Mouse (Mus musculus): ENCODE measurements around the gene Actn4. TPM values are rescaled to one million over a fixed set of nuclear protein-coding genes. Genes with fewer than 3 reads are reported as not detected.

Actn4 gene
- polyA plus RNA-seq, 1 experiment from 2014 or later = 109 TPM

- Histone ChIP-seq H3K4me1 (ENCODE audit: control insufficient read depth, insufficient read depth, low read length) (peaks cover 6% of the 10 kb centered on the region; the same call in 1 of the 2 replicates), H3K27ac (ENCODE audit: low read depth, low read length) (0 out of 2 replicates have a peak overlapping the region, but pooled peaks have one; percentile 44), H3K9ac (replicated peaks; ENCODE audit: low read depth, low read length) (no peak overlapping the region), H3K4me2 (ENCODE audit: low read depth, low read length) (no peak overlapping the region), H3K4me3 (ENCODE audit: low read depth, low read length) (no peak overlapping the region), H3K36me3 (ENCODE audit: control insufficient read depth, insufficient read depth, low read length) (no peaks in the 10 kb centered on the region), H3K27me3 (ENCODE audit: control insufficient read depth, insufficient read depth, low read length) (no peaks in the 10 kb centered on the region), H3K9me3 (ENCODE audit: control insufficient read depth, low read length) (no peaks in the 10 kb centered on the region)
- no peak for ATAC-seq (ENCODE audit: low read depth)
- 53% methylated on average over 4 of the region's 4 CpGs for WGBS
These were observed 25.4 kb downstream of the Actn4 start for GRCm38 (mm10) chr7:28936787-28937186.

- WGBS = 98% methylated on average over 2 of the region's 2 CpGs
- H3K27me3 ChIP-seq (ENCODE audit: control insufficient read depth, insufficient read depth, low read length) = no peaks in the 10 kb centered on the region
- no peaks in the 10 kb centered on the region for H3K36me3 ChIP-seq (ENCODE audit: control insufficient read depth, insufficient read depth, low read length)
- no peak overlapping the region for H3K27ac ChIP-seq (ENCODE audit: low read depth, low read length)
- no peaks in the 10 kb centered on the region; the same call in 1 of the 2 replicates for H3K4me1 ChIP-seq (ENCODE audit: control insufficient read depth, insufficient read depth, low read length)
- no peak overlapping the region for H3K9ac ChIP-seq (replicated peaks; ENCODE audit: low read depth, low read length)
- ATAC-seq (ENCODE audit: low read depth) = no peak
- no peaks in the 10 kb centered on the region for H3K9me3 ChIP-seq (ENCODE audit: control insufficient read depth, low read length)
- H3K4me2 ChIP-seq (ENCODE audit: low read depth, low read length) = no peak overlapping the region
- no peak overlapping the region for H3K4me3 ChIP-seq (ENCODE audit: low read depth, low read length)
These were observed 28.3 kb downstream of the Actn4 start for GRCm38 (mm10) chr7:28933825-28934224.

- Histone ChIP-seq H3K9me3 (ENCODE audit: control insufficient read depth, low read length) (no peaks in the 10 kb centered on the region), H3K4me3 (ENCODE audit: low read depth, low read length) (no peak overlapping the region), H3K4me2 (ENCODE audit: low read depth, low read length) (no peak overlapping the region), H3K36me3 (ENCODE audit: control insufficient read depth, insufficient read depth, low read length) (no peaks in the 10 kb centered on the region), H3K27ac (ENCODE audit: low read depth, low read length) (no peak overlapping the region), H3K4me1 (ENCODE audit: control insufficient read depth, insufficient read depth, low read length) (no peaks in the 10 kb centered on the region; the same call in 1 of the 2 replicates), H3K9ac (replicated peaks; ENCODE audit: low read depth, low read length) (no peak overlapping the region), H3K27me3 (ENCODE audit: control insufficient read depth, insufficient read depth, low read length) (no peaks in the 10 kb centered on the region)
- no peak for ATAC-seq (ENCODE audit: low read depth)
- whole genome bisulfite sequencing = 75% methylated on average over 6 of the region's 6 CpGs
These were observed 29.6 kb downstream of the Actn4 start for GRCm38 (mm10) chr7:28932421-28933041.

- no peaks in the 10 kb centered on the region for H3K4me1 ChIP-seq (ENCODE audit: control insufficient read depth, insufficient read depth, low read length)
- 91% methylated on average over 4 of the region's 4 CpGs for WGBS
- H3K27me3 ChIP-seq (ENCODE audit: control insufficient read depth, insufficient read depth, low read length) = no peaks in the 10 kb centered on the region
- no peak for ATAC-seq (ENCODE audit: low read depth)
- no peak overlapping the region for H3K27ac ChIP-seq (ENCODE audit: low read depth, low read length)
- H3K4me3 ChIP-seq (ENCODE audit: low read depth, low read length) = no peak overlapping the region
- no peak overlapping the region for H3K9ac ChIP-seq (replicated peaks; ENCODE audit: low read depth, low read length)
- no peaks in the 10 kb centered on the region for H3K9me3 ChIP-seq (ENCODE audit: control insufficient read depth, low read length)
- no peaks in the 10 kb centered on the region for H3K36me3 ChIP-seq (ENCODE audit: control insufficient read depth, insufficient read depth, low read length)
- no peak overlapping the region for H3K4me2 ChIP-seq (ENCODE audit: low read depth, low read length)
These were observed 30.5 kb downstream of the Actn4 start for GRCm38 (mm10) chr7:28931695-28932039.

GRCm38 (mm10) chr7:28931032-28931694 is 31.0 kb downstream of the Actn4 start:
- H3K36me3 ChIP-seq (ENCODE audit: control insufficient read depth, insufficient read depth, low read length) = no peaks in the 10 kb centered on the region
- H3K9me3 ChIP-seq (ENCODE audit: control insufficient read depth, low read length) = no peaks in the 10 kb centered on the region
- H3K9ac ChIP-seq (replicated peaks; ENCODE audit: low read depth, low read length) = no peak overlapping the region
- no peak overlapping the region for H3K4me3 ChIP-seq (ENCODE audit: low read depth, low read length)
- no peak overlapping the region for H3K4me2 ChIP-seq (ENCODE audit: low read depth, low read length)
- WGBS = 96% methylated on average over 7 of the region's 7 CpGs
- no peaks in the 10 kb centered on the region for H3K27me3 ChIP-seq (ENCODE audit: control insufficient read depth, insufficient read depth, low read length)
- ATAC-seq (ENCODE audit: low read depth) = no peak
- no peak overlapping the region for H3K27ac ChIP-seq (ENCODE audit: low read depth, low read length)
- H3K4me1 ChIP-seq (ENCODE audit: control insufficient read depth, insufficient read depth, low read length) = peaks cover under 1% of the 10 kb centered on the region; the same call in 1 of the 2 replicates

- Histone ChIP-seq H3K4me1 (ENCODE audit: control insufficient read depth, insufficient read depth, low read length) (peaks cover 7% of the 10 kb centered on the region; the same call in 1 of the 2 replicates), H3K36me3 (ENCODE audit: control insufficient read depth, insufficient read depth, low read length) (no peaks in the 10 kb centered on the region), H3K4me2 (ENCODE audit: low read depth, low read length) (no peak overlapping the region), H3K9me3 (ENCODE audit: control insufficient read depth, low read length) (no peaks in the 10 kb centered on the region), H3K9ac (replicated peaks; ENCODE audit: low read depth, low read length) (no peak overlapping the region), H3K27me3 (ENCODE audit: control insufficient read depth, insufficient read depth, low read length) (no peaks in the 10 kb centered on the region), H3K4me3 (ENCODE audit: low read depth, low read length) (no peak overlapping the region), H3K27ac (ENCODE audit: low read depth, low read length) (no peak overlapping the region)
- 62% methylated on average over 5 of the region's 5 CpGs for WGBS
- no peak for ATAC-seq (ENCODE audit: low read depth)
These were observed 31.7 kb downstream of the Actn4 start for GRCm38 (mm10) chr7:28930320-28931031.

GRCm38 (mm10) chr7:28929381-28929780 is 32.8 kb downstream of the Actn4 start:
- Histone ChIP-seq H3K4me2 (ENCODE audit: low read depth, low read length) (no peak overlapping the region), H3K36me3 (ENCODE audit: control insufficient read depth, insufficient read depth, low read length) (no peaks in the 10 kb centered on the region), H3K9ac (replicated peaks; ENCODE audit: low read depth, low read length) (no peak overlapping the region), H3K4me3 (ENCODE audit: low read depth, low read length) (no peak overlapping the region), H3K9me3 (ENCODE audit: control insufficient read depth, low read length) (no peaks in the 10 kb centered on the region), H3K27ac (ENCODE audit: low read depth, low read length) (no peak overlapping the region), H3K4me1 (ENCODE audit: control insufficient read depth, insufficient read depth, low read length) (peaks cover 17% of the 10 kb centered on the region), H3K27me3 (ENCODE audit: control insufficient read depth, insufficient read depth, low read length) (no peaks in the 10 kb centered on the region)
- WGBS = 66% methylated on average over 3 of the region's 3 CpGs
- ATAC-seq (ENCODE audit: low read depth) = no peak

GRCm38 (mm10) chr7:28926172-28926571 is 36.0 kb downstream of the Actn4 start:
- Histone ChIP-seq H3K4me3 (ENCODE audit: low read depth, low read length) (no peak overlapping the region), H3K4me2 (ENCODE audit: low read depth, low read length) (no peak overlapping the region), H3K27me3 (ENCODE audit: control insufficient read depth, insufficient read depth, low read length) (no peaks in the 10 kb centered on the region), H3K9ac (replicated peaks; ENCODE audit: low read depth, low read length) (no peak overlapping the region), H3K27ac (ENCODE audit: low read depth, low read length) (no peak overlapping the region; the same call in 1 of the 2 replicates), H3K36me3 (ENCODE audit: control insufficient read depth, insufficient read depth, low read length) (no peaks in the 10 kb centered on the region), H3K9me3 (ENCODE audit: control insufficient read depth, low read length) (no peaks in the 10 kb centered on the region), H3K4me1 (ENCODE audit: control insufficient read depth, insufficient read depth, low read length) (peaks cover 35% of the 10 kb centered on the region)
- no peak for ATAC-seq (ENCODE audit: low read depth)
- WGBS = 71% methylated on average over 2 of the region's 2 CpGs

- no peak for ATAC-seq (ENCODE audit: low read depth)
- H3K36me3 ChIP-seq (ENCODE audit: control insufficient read depth, insufficient read depth, low read length) = no peaks in the 10 kb centered on the region
- H3K27ac ChIP-seq (ENCODE audit: low read depth, low read length) = 0 out of 2 replicates have a peak overlapping the region, but pooled peaks have one; percentile 22
These were observed 36.8 kb downstream of the Actn4 start for GRCm38 (mm10) chr7:28925317-28925716.

More at GRCm38 (mm10) chr7:28925317-28925716, 36.8 kb downstream of the Actn4 start:
- Histone ChIP-seq H3K27me3 (ENCODE audit: control insufficient read depth, insufficient read depth, low read length) (no peaks in the 10 kb centered on the region), H3K4me3 (ENCODE audit: low read depth, low read length) (no peak overlapping the region), H3K4me1 (ENCODE audit: control insufficient read depth, insufficient read depth, low read length) (peaks cover 36% of the 10 kb centered on the region), H3K9me3 (ENCODE audit: control insufficient read depth, low read length) (no peaks in the 10 kb centered on the region), H3K9ac (replicated peaks; ENCODE audit: low read depth, low read length) (no peak overlapping the region), H3K4me2 (ENCODE audit: low read depth, low read length) (no peak overlapping the region)
- 47% methylated on average over 9 of the region's 9 CpGs for WGBS
